Mouse (Mus musculus) kidney, postnatal 0 days (tissue): Measurements from ENCODE around the gene Ap4e1. TPM values are rescaled to one million over a fixed set of nuclear protein-coding genes. Genes with fewer than 3 reads are reported as not detected.
"Not testable (repeated sequence)": the region's sequence is repeated elsewhere in the genome, so short reads cannot be mapped to it uniquely, and the experiment has no call there.

ENCODE experiments used
- ATAC-seq: fragments of 200-750 bp; cut with Nextera tagmentation; replicated peaks from 2 replicates; pipeline ENCODE4 v1.8.0; 2017; ENCODE audit warnings: low read depth, moderate number of reproducible peaks, moderate TSS enrichment, moderate library complexity; ENCODE audit not compliant: low FRiP score
- DNase-seq: peaks from one replicate; pipeline ENCODE4 v3.0.0-alpha.2; 2016; ENCODE audit warnings: low spot score
- H3K27ac ChIP-seq: fragments of 300-500 bp; sonication (generic); 2 replicates; pipeline ENCODE4 v1.5.1; 2014; ENCODE audit warnings: mild to moderate bottlenecking
- H3K27me3 ChIP-seq: fragments of 300-500 bp; sonication (generic); 2 replicates; pipeline ENCODE4 v1.6.1; 2014; ENCODE audit warnings: low read length, mixed read lengths; ENCODE audit not compliant: insufficient read depth
- H3K36me3 ChIP-seq: fragments of 300-500 bp; sonication (generic); 2 replicates; pipeline ENCODE4 v1.6.1; 2014; ENCODE audit warnings: low read length, mixed read lengths; ENCODE audit not compliant: insufficient read depth
- H3K4me1 ChIP-seq: fragments of 300-500 bp; sonication (generic); replicated peaks from 2 replicates; pipeline ENCODE4 v1.6.1; 2014; ENCODE audit warnings: antibody characterized with exemption, low read length, mixed read lengths; ENCODE audit not compliant: insufficient read depth
- H3K4me2 ChIP-seq: fragments of 300-500 bp; sonication (generic); 2 replicates; pipeline ENCODE4 v1.6.1; 2014; ENCODE audit warnings: mild to moderate bottlenecking, low read length, moderate library complexity, mixed read lengths
- H3K4me3 ChIP-seq: fragments of 300-500 bp; sonication (generic); replicated peaks from 2 replicates; pipeline ENCODE4 v1.5.1; 2014; ENCODE audit warnings: low read depth, low read length
- H3K9ac ChIP-seq: fragments of 300-500 bp; sonication (generic); 2 replicates; pipeline ENCODE4 v1.6.1; 2014; ENCODE audit warnings: low read depth, low read length
- H3K9me3 ChIP-seq: fragments of 300-500 bp; sonication (generic); replicated peaks from 2 replicates; pipeline ENCODE4 v1.6.1; 2016; ENCODE audit warnings: low read length, inconsistent platforms, mixed read lengths
- CTCF ChIP-seq: IDR thresholded peaks from 2 replicates; pipeline ENCODE4 v1.5.1; 2016; ENCODE audit warnings: antibody characterized with exemption, low read depth, mild to moderate bottlenecking, moderate library complexity
- WGBS: fragments of 180-500 bp; shearing (Covaris S2); extraction: QIAGEN DNeasy Blood & Tissue Kit; methylation state at CpG from one replicate; pipeline ENCODE4 v1.1.7; 2014; 5-methylcytosine and 5-hydroxymethylcytosine counted together
- polyA plus RNA-seq: library from polyadenylated mRNA; unstranded; fragments of >200 nt; fragmentation: Nextera tagmentation; extraction: Ambion mirVana; gene quantifications from 2 replicates; pipeline ENCODE4 v1.2.1, GENCODE M21; 2015

The Ap4e1 gene
- polyA plus RNA-seq, 1 experiment from 2014 or later = 4.2 TPM

- peak within 1 kb of the TSS; percentile 70 for H3K9ac ChIP-seq
- no peaks in the 10 kb centered on the region for H3K9me3 ChIP-seq
- H3K4me1 ChIP-seq = no peaks in the 10 kb centered on the region; the same call in 1 of the 2 replicates
- H3K4me3 ChIP-seq = peak within 1 kb of the TSS; percentile 62
- 0 out of 2 replicates have a peak, but pooled peaks cover 11% of the 10 kb centered on the region for H3K36me3 ChIP-seq
- WGBS = under 1% methylated on average over 32 of the region's 32 CpGs
- peak; percentile 99 for ATAC-seq
- DNase-seq = peak; percentile 96
- H3K27ac ChIP-seq = peak within 1 kb of the TSS; percentile 71
- TF ChIP-seq CTCF = peak; percentile 26
- H3K27me3 ChIP-seq = no peaks in the 10 kb centered on the region
- H3K4me2 ChIP-seq = peak within 1 kb of the TSS; percentile 73
Observed at GRCm38 (mm10) chr2:127070435-127070841, 61.9 kb downstream of the Ap4e1 start, which contains the start of gene Blvra. TSS of gene Blvra (plus strand) at chr2:127070665.

- WGBS = 8% methylated on average over 9 of the region's 9 CpGs
Observed at GRCm38 (mm10) chr2:127070879-127071278, 62.4 kb downstream of the Ap4e1 start.

GRCm38 (mm10) chr2:127074116-127074515, 65.6 kb downstream of the Ap4e1 start:
- 97% methylated on average over 2 of the region's 2 CpGs for WGBS
- Histone ChIP-seq H3K4me1 (no peaks in the 10 kb centered on the region; the same call in 1 of the 2 replicates), H3K27me3 (no peaks in the 10 kb centered on the region), H3K36me3 (no peaks in the 10 kb centered on the region), H3K27ac (no peak overlapping the region), H3K4me2 (no peak overlapping the region), H3K4me3 (no peak overlapping the region), H3K9ac (no peak overlapping the region), H3K9me3 (no peaks in the 10 kb centered on the region)
- ATAC-seq (no peak), DNase-seq (no peak)
- TF ChIP-seq CTCF = no peak

More at GRCm38 (mm10) chr2:127070879-127071278, 62.4 kb downstream of the Ap4e1 start:
- DNase-seq (no peak), ATAC-seq (peak; percentile 54)
- TF ChIP-seq CTCF = no peak
- Histone ChIP-seq H3K9ac (peak overlapping the region; percentile 70), H3K4me1 (no peaks in the 10 kb centered on the region; the same call in 1 of the 2 replicates), H3K27me3 (no peaks in the 10 kb centered on the region), H3K4me3 (peak overlapping the region; percentile 62), H3K4me2 (peak overlapping the region; percentile 73), H3K9me3 (no peaks in the 10 kb centered on the region), H3K36me3 (0 out of 2 replicates have a peak, but pooled peaks cover 11% of the 10 kb centered on the region), H3K27ac (peak overlapping the region; percentile 70; the same call in 1 of the 2 replicates)

GRCm38 (mm10) chr2:127077611-127078010, 69.1 kb downstream of the Ap4e1 start:
- Histone ChIP-seq H3K36me3 (no peaks in the 10 kb centered on the region), H3K4me2 (no peak overlapping the region), H3K4me1 (no peaks in the 10 kb centered on the region), H3K9me3 (no peaks in the 10 kb centered on the region), H3K9ac (no peak overlapping the region), H3K27me3 (no peaks in the 10 kb centered on the region), H3K4me3 (no peak overlapping the region), H3K27ac (no peak overlapping the region)
- ATAC-seq (no peak), DNase-seq (no peak)
- TF ChIP-seq CTCF = no peak
- 79% methylated on average over 9 of the region's 9 CpGs for WGBS

DNA sequence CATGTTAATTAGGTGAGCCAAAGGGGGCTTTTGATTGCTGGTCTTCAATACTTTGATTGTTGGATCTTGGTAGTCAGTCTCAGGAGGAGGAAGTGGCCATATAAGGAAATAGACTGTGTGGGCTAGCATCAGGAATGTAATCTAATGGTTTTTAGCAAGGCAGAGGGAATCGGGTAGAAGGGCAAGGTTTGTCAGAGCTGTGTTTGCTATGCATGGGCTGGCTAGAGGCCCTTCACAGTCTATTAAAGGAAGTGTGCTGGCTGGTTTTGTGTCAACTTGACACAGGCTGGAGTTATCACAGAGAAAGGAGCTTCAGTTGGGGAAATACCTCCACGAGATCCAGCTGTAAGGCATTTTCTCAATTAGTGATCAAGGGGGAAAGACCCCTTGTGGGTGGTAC, 70.5 kb downstream of the Ap4e1 start:
- not testable (repeated sequence) for H3K4me3 ChIP-seq, H3K4me1 ChIP-seq, H3K9ac ChIP-seq, DNase-seq, H3K27ac ChIP-seq, ATAC-seq, H3K36me3 ChIP-seq, H3K9me3 ChIP-seq, H3K4me2 ChIP-seq, H3K27me3 ChIP-seq
- WGBS = 49% methylated on average over 2 of the region's 2 CpGs

DNA sequence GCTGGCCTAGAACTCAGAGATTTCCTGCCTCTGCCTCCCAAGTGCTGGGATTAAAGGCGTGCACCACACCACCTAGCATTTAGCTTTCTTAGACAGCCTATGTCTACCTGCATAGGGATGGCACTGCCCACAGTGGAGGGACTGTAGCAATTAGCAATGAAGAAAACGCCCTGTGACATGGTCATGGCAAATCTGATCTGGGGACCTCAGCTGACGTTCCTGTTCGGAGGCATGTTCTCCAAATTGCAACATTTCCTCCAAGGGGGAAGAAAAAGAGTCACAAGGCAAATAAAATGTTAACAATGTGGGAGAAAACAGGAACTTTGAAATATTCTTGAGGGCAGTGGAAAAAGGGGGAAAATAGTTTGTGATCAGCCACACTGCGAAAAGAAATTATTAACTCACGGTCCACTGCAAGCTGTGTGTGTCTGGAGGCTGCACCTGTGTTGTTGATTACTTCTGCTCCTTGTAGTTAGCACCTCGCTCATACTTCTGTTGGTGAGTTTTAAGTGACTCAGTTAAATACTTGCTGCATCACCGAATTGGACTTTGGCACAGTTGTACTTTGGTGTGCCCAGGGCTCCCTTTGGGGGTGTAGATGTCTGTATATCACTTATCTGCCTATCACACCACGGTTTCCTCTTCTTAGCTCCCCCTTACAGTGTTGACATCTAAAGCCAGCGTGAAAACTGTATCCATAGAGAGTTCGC, 71.5 kb downstream of the Ap4e1 start:
- peak; percentile 89 for ATAC-seq
- Histone ChIP-seq H3K9ac (no peak overlapping the region), H3K9me3 (no peaks in the 10 kb centered on the region), H3K27me3 (no peaks in the 10 kb centered on the region), H3K36me3 (no peaks in the 10 kb centered on the region), H3K27ac (peak overlapping the region; percentile 62), H3K4me3 (no peak overlapping the region), H3K4me1 (no peaks in the 10 kb centered on the region), H3K4me2 (no peak overlapping the region)
- TF ChIP-seq CTCF = no peak
- WGBS = 78% methylated on average over 11 of the region's 11 CpGs
- peak; percentile 13 for DNase-seq
